Mouse (Mus musculus) liver, embryonic 16.5 days (tissue): ENCODE results near the gene Memo1. TPM values are rescaled to one million over a fixed set of nuclear protein-coding genes. Genes with fewer than 3 reads are reported as not detected.
"Not testable (repeated sequence)": the region's sequence is repeated elsewhere in the genome, so short reads cannot be mapped to it uniquely, and the experiment has no call there.

Experiments used
- ATAC-seq: fragments of 200-750 bp; cut with Nextera tagmentation; 2 replicates; pipeline ENCODE4 v1.8.0; 2017; ENCODE audit warnings: low read depth, mild to moderate bottlenecking, moderate number of reproducible peaks, moderate library complexity
- H3K27ac ChIP-seq: fragments of 300-500 bp; sonication (generic); 2 replicates; pipeline ENCODE4 v1.5.1; 2014; ENCODE audit warnings: mild to moderate bottlenecking, low read length
- H3K27me3 ChIP-seq: fragments of 300-500 bp; sonication (generic); 2 replicates; pipeline ENCODE4 v1.6.1; 2014; ENCODE audit warnings: low read depth, low read length, mixed read lengths; ENCODE audit not compliant: control insufficient read depth, insufficient read depth
- H3K36me3 ChIP-seq: fragments of 300-500 bp; sonication (generic); 2 replicates; pipeline ENCODE4 v1.6.1; 2014; ENCODE audit warnings: mild to moderate bottlenecking; ENCODE audit not compliant: control insufficient read depth, insufficient read depth
- H3K4me1 ChIP-seq: fragments of 300-500 bp; sonication (generic); 2 replicates; pipeline ENCODE4 v1.6.1; 2014; ENCODE audit warnings: low read depth, low read length, mixed read lengths; ENCODE audit not compliant: control insufficient read depth
- H3K4me2 ChIP-seq: fragments of 300-500 bp; sonication (generic); 2 replicates; pipeline ENCODE4 v1.6.1; 2014; ENCODE audit warnings: low read depth, low read length, mixed read lengths
- H3K4me3 ChIP-seq: fragments of 300-500 bp; sonication (generic); 2 replicates; pipeline ENCODE4 v1.5.1; 2014; ENCODE audit warnings: low read depth, mild to moderate bottlenecking, low read length
- H3K9ac ChIP-seq: fragments of 300-500 bp; sonication (generic); 2 replicates; pipeline ENCODE4 v1.6.1; 2014; ENCODE audit warnings: low read depth, low read length
- H3K9me3 ChIP-seq: fragments of 300-500 bp; sonication (generic); replicated peaks from 2 replicates; pipeline ENCODE4 v1.6.1; 2016; ENCODE audit warnings: low read length; ENCODE audit not compliant: control insufficient read depth
- WGBS: fragments of 180-500 bp; shearing (Covaris S2); extraction: QIAGEN DNeasy Blood & Tissue Kit; methylation state at CpG from one replicate; pipeline ENCODE4 v1.1.7; 2014; ENCODE audit not compliant: insufficient replicate concordance; 5-methylcytosine and 5-hydroxymethylcytosine counted together
- polyA plus RNA-seq: library from polyadenylated mRNA; unstranded; fragments of >200 nt; fragmentation: Nextera tagmentation; extraction: Ambion mirVana; gene quantifications from 2 replicates; pipeline ENCODE4 v1.2.1, GENCODE M21; 2015

Memo1 gene
- polyA plus RNA-seq, 1 experiment from 2014 or later: 82.5 TPM

DNA sequence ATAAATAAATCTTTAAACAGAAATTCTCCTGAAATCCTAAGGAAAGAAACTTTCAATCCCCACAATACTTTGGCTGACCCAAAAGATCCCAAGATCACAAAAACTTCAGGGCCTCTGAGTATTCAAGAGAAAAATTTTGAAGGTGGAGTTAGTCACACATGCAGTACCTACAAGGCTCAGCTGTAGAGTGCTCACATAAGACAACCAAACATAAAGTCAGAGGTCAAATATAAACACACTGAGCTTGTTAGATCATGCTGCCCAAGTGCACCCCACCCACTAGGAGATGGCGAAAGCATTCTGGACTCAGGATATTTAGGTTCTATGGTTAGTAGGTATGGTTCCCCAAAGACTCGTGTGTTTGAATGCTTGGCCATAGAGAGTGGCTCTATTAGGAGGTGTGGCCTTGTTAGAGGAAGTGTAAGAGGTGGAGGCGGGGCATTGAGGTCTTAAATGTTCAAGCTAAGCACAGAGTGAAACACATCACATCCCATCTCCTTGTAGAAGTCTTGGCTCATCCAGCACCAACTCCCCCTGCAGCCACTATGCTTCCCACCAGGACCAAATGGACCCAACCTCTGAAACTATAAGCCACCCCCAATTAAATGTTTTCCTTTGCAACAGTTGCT lies 67.1 kb downstream of the Memo1 start:
- Histone ChIP-seq H3K9ac (no peak overlapping the region), H3K27ac (no peak overlapping the region), H3K4me1 (no peaks in the 10 kb centered on the region), H3K4me2 (no peak overlapping the region), H3K4me3 (no peak overlapping the region), H3K27me3 (no peaks in the 10 kb centered on the region), H3K36me3 (peaks cover 7% of the 10 kb centered on the region), H3K9me3 (no peaks in the 10 kb centered on the region)
- ATAC-seq: no peak
- WGBS: 71% methylated on average over 3 of the region's 3 CpGs

DNA sequence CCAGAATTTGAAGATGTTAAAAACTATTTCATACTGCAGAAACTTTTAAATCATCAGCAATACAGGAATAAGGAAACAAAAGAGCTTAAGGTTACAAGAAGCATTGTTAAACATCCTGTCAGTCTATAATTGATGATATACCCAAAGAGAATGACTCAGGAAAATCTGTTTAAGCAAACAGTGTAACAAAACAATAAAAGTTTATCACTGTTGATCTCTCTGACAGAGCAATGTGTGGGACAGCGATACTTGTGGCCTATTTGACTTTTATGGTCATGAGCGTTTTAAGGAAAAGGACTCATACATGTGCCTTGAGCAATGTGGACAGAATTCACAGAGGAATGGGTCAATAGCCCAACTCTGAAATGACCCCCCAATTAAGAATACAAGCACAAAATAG lies 78.0 kb downstream of the Memo1 start:
- Histone ChIP-seq H3K9me3 (no peaks in the 10 kb centered on the region), H3K4me2 (no peak overlapping the region), H3K4me1 (no peaks in the 10 kb centered on the region), H3K9ac (no peak overlapping the region), H3K27ac (no peak overlapping the region), H3K36me3 (peaks cover 8% of the 10 kb centered on the region), H3K27me3 (no peaks in the 10 kb centered on the region), H3K4me3 (no peak overlapping the region)
- WGBS: 65% methylated on average over 2 of the region's 2 CpGs
- ATAC-seq: no peak

- 0 out of 2 replicates have a peak, but pooled peaks have one; percentile 11 for ATAC-seq
Measured at GRCm38 (mm10) chr17:74212831-74213524, 82.3 kb downstream of the Memo1 start.

DNA sequence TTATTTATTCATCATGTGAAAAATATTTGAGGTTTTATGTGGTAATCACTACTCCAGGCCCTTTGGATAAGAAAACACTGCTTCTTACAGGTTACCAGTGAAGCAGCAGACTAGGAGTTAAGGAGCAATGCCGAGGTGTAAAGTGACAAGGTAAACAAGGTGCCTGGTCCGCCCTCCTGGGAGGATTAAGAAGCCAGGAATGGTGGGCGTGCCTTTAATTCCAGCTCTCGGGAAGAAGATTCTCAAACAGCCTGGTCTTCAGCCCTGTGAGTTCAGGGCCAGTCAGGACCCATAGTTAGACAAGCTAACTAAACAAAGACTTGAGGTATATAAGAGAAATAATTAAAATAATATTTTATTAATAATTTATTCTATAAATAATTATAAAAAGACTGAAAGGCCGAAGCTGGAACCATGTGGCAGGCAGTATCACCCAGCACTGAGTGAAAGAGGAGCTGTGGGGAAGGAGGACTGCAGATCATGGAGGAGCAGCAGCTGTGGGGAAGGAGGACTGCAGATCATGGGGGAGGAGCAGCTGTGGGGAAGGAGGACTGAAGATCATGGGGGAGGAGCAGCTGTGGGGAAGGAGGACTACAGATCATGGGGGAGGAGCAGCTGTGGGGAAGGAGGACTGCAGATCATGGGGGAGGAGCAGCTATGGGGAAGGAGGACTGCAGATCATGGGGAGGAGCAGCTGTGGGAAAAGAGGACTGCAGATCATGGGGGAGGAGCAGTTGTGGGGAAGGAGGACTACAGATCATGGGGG lies 86.0 kb downstream of the Memo1 start:
- Histone ChIP-seq H3K4me1 (no peaks in the 10 kb centered on the region), H3K27ac (no peak overlapping the region), H3K27me3 (no peaks in the 10 kb centered on the region), H3K9ac (no peak overlapping the region), H3K4me3 (no peak overlapping the region), H3K36me3 (peaks cover 14% of the 10 kb centered on the region), H3K9me3 (no peaks in the 10 kb centered on the region), H3K4me2 (no peak overlapping the region)
- 74% methylated on average over 5 of the region's 5 CpGs for WGBS
- no peak for ATAC-seq

More at GRCm38 (mm10) chr17:74212831-74213524, 82.3 kb downstream of the Memo1 start:
- not testable (repeated sequence) for H3K4me3 ChIP-seq, H3K27me3 ChIP-seq, H3K27ac ChIP-seq, H3K4me1 ChIP-seq, H3K9me3 ChIP-seq, H3K4me2 ChIP-seq, H3K9ac ChIP-seq
- peaks cover 14% of the 10 kb centered on the region for H3K36me3 ChIP-seq
- WGBS: 91% methylated on average over 16 of the region's 16 CpGs

DNA sequence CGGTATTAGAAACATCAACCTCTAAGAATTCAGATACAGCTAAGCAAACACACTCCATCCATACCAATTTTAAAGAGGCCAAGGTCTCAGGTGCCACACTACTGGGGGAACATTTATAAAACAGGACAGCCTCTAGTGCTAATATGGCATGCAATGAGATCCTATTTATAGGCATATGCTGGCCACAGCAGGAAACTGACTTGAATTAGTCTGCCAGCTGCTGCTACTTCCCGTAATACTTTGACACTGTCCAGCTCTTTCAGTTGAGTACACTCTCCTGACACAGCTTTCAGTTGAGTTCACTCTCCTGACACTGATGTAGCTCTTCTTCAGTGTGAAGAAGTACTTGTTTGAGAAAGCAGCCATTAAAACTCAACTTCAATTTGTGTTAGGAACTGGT lies 99.4 kb downstream of the Memo1 start:
- 32% methylated on average over 2 of the region's 2 CpGs for WGBS
- no peak for ATAC-seq
- H3K9me3 ChIP-seq: no peaks in the 10 kb centered on the region

GRCm38 (mm10) chr17:74194755-74195154 lies 100.6 kb downstream of the Memo1 start:
- WGBS: 88% methylated on average over 9 of the region's 9 CpGs
- Histone ChIP-seq H3K36me3 (no peaks in the 10 kb centered on the region), H3K4me3 (no peak overlapping the region), H3K9ac (no peak overlapping the region), H3K4me2 (no peak overlapping the region), H3K9me3 (no peaks in the 10 kb centered on the region), H3K27ac (no peak overlapping the region), H3K4me1 (no peaks in the 10 kb centered on the region), H3K27me3 (no peaks in the 10 kb centered on the region)
- ATAC-seq: no peak

More for the DNA sequence above, 99.4 kb downstream of the Memo1 start:
- Histone ChIP-seq H3K4me1 (no peaks in the 10 kb centered on the region), H3K4me3 (no peak overlapping the region), H3K27me3 (no peaks in the 10 kb centered on the region), H3K27ac (no peak overlapping the region), H3K9ac (no peak overlapping the region), H3K4me2 (no peak overlapping the region), H3K36me3 (no peaks in the 10 kb centered on the region; the same call in none of the 2 replicates)

DNA sequence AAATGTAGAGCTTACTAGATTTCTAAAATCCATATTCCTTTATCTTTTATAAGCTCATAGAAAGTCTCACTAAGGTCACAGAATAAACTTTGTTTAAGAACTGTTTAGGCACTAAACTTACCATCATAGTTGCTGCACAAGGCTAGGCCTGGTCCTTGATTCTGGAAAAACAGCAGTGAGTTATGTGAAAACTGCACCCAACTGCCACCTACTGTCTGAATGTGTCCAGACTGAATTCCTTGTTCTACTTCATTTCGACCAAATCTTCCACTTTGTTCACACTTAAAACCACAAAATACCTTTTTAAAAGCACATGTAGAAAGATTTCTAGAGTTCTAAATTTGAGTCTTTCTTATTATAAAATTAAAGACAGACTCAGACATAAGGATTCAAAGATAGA lies 101.9 kb downstream of the Memo1 start:
- Histone ChIP-seq H3K27ac (no peak overlapping the region), H3K9me3 (no peaks in the 10 kb centered on the region), H3K4me2 (no peak overlapping the region), H3K36me3 (no peaks in the 10 kb centered on the region; the same call in 1 of the 2 replicates), H3K27me3 (no peaks in the 10 kb centered on the region), H3K4me3 (no peak overlapping the region), H3K9ac (no peak overlapping the region), H3K4me1 (no peaks in the 10 kb centered on the region)
- ATAC-seq: no peak
- 64% methylated on average over 1 of the region's 1 CpGs for WGBS

GRCm38 (mm10) chr17:74191446-74191845 lies 103.9 kb downstream of the Memo1 start:
- Histone ChIP-seq H3K4me2 (no peak overlapping the region), H3K9ac (no peak overlapping the region), H3K27ac (no peak overlapping the region), H3K36me3 (no peaks in the 10 kb centered on the region; the same call in 1 of the 2 replicates), H3K27me3 (no peaks in the 10 kb centered on the region), H3K4me1 (no peaks in the 10 kb centered on the region), H3K9me3 (no peaks in the 10 kb centered on the region), H3K4me3 (no peak overlapping the region)
- ATAC-seq: no peak
- 77% methylated on average over 5 of the region's 5 CpGs for WGBS

GRCm38 (mm10) chr17:74186197-74186596 lies 109.1 kb downstream of the Memo1 start:
- no peak for ATAC-seq
- 40% methylated on average over 5 of the region's 5 CpGs for WGBS
- no peaks in the 10 kb centered on the region for H3K9me3 ChIP-seq

More at GRCm38 (mm10) chr17:74186197-74186596, 109.1 kb downstream of the Memo1 start:
- Histone ChIP-seq H3K27ac (no peak overlapping the region), H3K27me3 (no peaks in the 10 kb centered on the region), H3K9ac (no peak overlapping the region), H3K4me2 (no peak overlapping the region), H3K4me1 (no peaks in the 10 kb centered on the region), H3K4me3 (no peak overlapping the region), H3K36me3 (no peaks in the 10 kb centered on the region; the same call in 1 of the 2 replicates)
